ENCODE assay signal across 11 mouse cellular contexts in genomic region chr11:80354832-80355231, GRCm38 (mm10). TPM values are rescaled to one million over a fixed set of nuclear protein-coding genes. Genes with fewer than 3 reads are reported as not detected.
A peak's percentile ranks its signal among the peaks of the same experiment; 100 is the strongest.
DNase-seq lines count a peak whose midpoint lies in the region; ATAC-seq and TF ChIP-seq lines count a peak whose summit lies in the region.
"Had no signal": no experiment of that assay in that cellular context is flagged by ENCODE, and none has a peak within 500 bp of the region (broad histone marks: within the 10 kb centered on the region; RNA-seq: fewer than 3 reads in every experiment).

No protein-coding gene starts in this region.

- 40% methylated on average over 4 of the region's 4 CpGs for WGBS in embryonic facial prominence, embryonic 11.5 days
- WGBS in embryonic facial prominence, embryonic 10.5 days = 34% methylated on average over 4 of the region's 4 CpGs

- H3K4me1 ChIP-seq in embryonic facial prominence, embryonic 11.5 days (ENCODE audit: control insufficient read depth, insufficient read depth, low read length) = no peaks in the 10 kb centered on the region
- no peaks in the 10 kb centered on the region for H3K4me1 ChIP-seq in embryonic facial prominence, embryonic 10.5 days
- H3K4me1 ChIP-seq: hindbrain, embryonic 15.5 days had no signal

- ATAC-seq in embryonic facial prominence, embryonic 11.5 days (replicated peaks; ENCODE audit: insufficient number of reproducible peaks, low FRiP score, low TSS enrichment, low read depth) = no peak

- no peak overlapping the region for H3K27ac ChIP-seq in embryonic facial prominence, embryonic 11.5 days (replicated peaks; ENCODE audit: low read depth, low read length)
- H3K27ac ChIP-seq in embryonic facial prominence, embryonic 10.5 days (replicated peaks) = no peak overlapping the region
- no peak overlapping the region for H3K27ac ChIP-seq in left cerebral cortex, adult 2 months
- H3K27ac ChIP-seq: hindbrain, embryonic 15.5 days had no signal

- peak; percentile 26 for DNase-seq in embryonic facial prominence, embryonic 11.5 days (ENCODE audit: low spot score)
- no peak for DNase-seq in embryonic facial prominence, embryonic 10.5 days (ENCODE audit: low spot score)
- no peak for DNase-seq in left cerebral cortex, adult 2 months (ENCODE audit: extremely low spot score in 1 of 2, low spot score in 2 of 2)
- DNase-seq in left cerebral cortex, adult 9 months (ENCODE audit: low spot score in 2 of 2) = no peak
- DNase-seq in NIH3T3 (ENCODE audit: low read depth) (peak; percentile 25), MN1 (ENCODE audit: low spot score) (no peak)
- DNase-seq in lung, postnatal 36 days = peak; percentile 37
- DNase-seq in urinary bladder, postnatal 10 days (ENCODE audit: low spot score) = no peak
- DNase-seq: left cerebral cortex, postnatal 4 days had no signal

- intact Hi-C loops in left cerebral cortex, adult 2 months (cut with DNase I) = loop anchor here (5.0 kb wide), 1 partner anchor 53 kb away; the partner anchor contains the start of gene Rhbdl3

- no peak overlapping the region for H3K4me2 ChIP-seq in embryonic facial prominence, embryonic 11.5 days (ENCODE audit: low read depth, low read length)
- H3K4me2 ChIP-seq: hindbrain, embryonic 15.5 days had no signal

- no peaks in the 10 kb centered on the region for H3K9me3 ChIP-seq in embryonic facial prominence, embryonic 11.5 days (replicated peaks; ENCODE audit: control insufficient read depth, low read length)
- no peaks in the 10 kb centered on the region for H3K9me3 ChIP-seq in embryonic facial prominence, embryonic 10.5 days
- H3K9me3 ChIP-seq: hindbrain, embryonic 15.5 days had no signal

- H3K36me3 ChIP-seq in embryonic facial prominence, embryonic 11.5 days (replicated peaks; ENCODE audit: control insufficient read depth, insufficient read depth, low read depth, low read length) = no peaks in the 10 kb centered on the region
- H3K36me3 ChIP-seq in embryonic facial prominence, embryonic 10.5 days (replicated peaks) = peaks cover 23% of the 10 kb centered on the region; the same call in 1 of the 2 replicates
- H3K36me3 ChIP-seq: hindbrain, embryonic 15.5 days had no signal

- H3K4me3 ChIP-seq in embryonic facial prominence, embryonic 11.5 days (ENCODE audit: low read depth, low read length) = no peak overlapping the region
- no peak overlapping the region for H3K4me3 ChIP-seq in embryonic facial prominence, embryonic 10.5 days
- no peak overlapping the region for H3K4me3 ChIP-seq in left cerebral cortex, adult 2 months
- H3K4me3 ChIP-seq: hindbrain, embryonic 15.5 days; myocyte had no signal

- peak; percentile 35 for TF ChIP-seq CTCF in left cerebral cortex, adult 2 months (IDR thresholded peaks at IDR 0.05)

- no peak overlapping the region for H3K9ac ChIP-seq in embryonic facial prominence, embryonic 11.5 days (replicated peaks; ENCODE audit: low read length)
- H3K9ac ChIP-seq: hindbrain, embryonic 15.5 days had no signal

- H3K27me3 ChIP-seq in embryonic facial prominence, embryonic 11.5 days (ENCODE audit: control insufficient read depth, insufficient read depth, low read length) = no peaks in the 10 kb centered on the region
- no peaks in the 10 kb centered on the region for H3K27me3 ChIP-seq in embryonic facial prominence, embryonic 10.5 days (replicated peaks; ENCODE audit: low read depth, poor library complexity, severe bottlenecking)
- H3K27me3 ChIP-seq: hindbrain, embryonic 15.5 days had no signal

RNA-seq across cellular contexts. Expression of gene 5730455P16Rik, which starts 23.0 kb away (rescaled TPM):
- polyA plus RNA-seq in embryonic facial prominence, embryonic 11.5 days (2014; fragmentation: Nextera tagmentation; extraction: Ambion mirVana) = 20.7 and 23.5 TPM in 2 replicates
- 22.4 and 23.9 TPM in 2 replicates for polyA plus RNA-seq in embryonic facial prominence, embryonic 10.5 days (2016; fragmentation: Nextera tagmentation; extraction: Ambion mirVana)
- 10 to 100 TPM; 47.8 to 51.7 TPM for total RNA-seq in left cerebral cortex, adult 2 months (2021)

RNA-seq across cellular contexts. Expression of gene Zfp207, which starts 28.2 kb away (rescaled TPM):
- 370 and 383 TPM in 2 replicates for polyA plus RNA-seq in embryonic facial prominence, embryonic 11.5 days (2014; fragmentation: Nextera tagmentation; extraction: Ambion mirVana)
- 321 and 322 TPM in 2 replicates for polyA plus RNA-seq in embryonic facial prominence, embryonic 10.5 days (2016; fragmentation: Nextera tagmentation; extraction: Ambion mirVana)
- total RNA-seq in left cerebral cortex, adult 2 months (2021) = 100 to 1,000 TPM; 132 to 135 TPM

RNA-seq across cellular contexts. Expression of gene Rhbdl3, which starts 54.1 kb away (rescaled TPM):
- 3.2 and 4.0 TPM in 2 replicates for polyA plus RNA-seq in embryonic facial prominence, embryonic 11.5 days (2014; fragmentation: Nextera tagmentation; extraction: Ambion mirVana)
- polyA plus RNA-seq in embryonic facial prominence, embryonic 10.5 days (2016; fragmentation: Nextera tagmentation; extraction: Ambion mirVana) = 2.1 and 3.7 TPM in 2 replicates
- total RNA-seq in left cerebral cortex, adult 2 months (2021) = 10 to 100 TPM; 22.9 to 27.7 TPM

Comparison
In these comparisons a context has a peak if more than half of its experiments do, and no peak if none do; other contexts are left out.
1. DNase-seq: peak in embryonic facial prominence, embryonic 11.5 days (single experiment), NIH3T3 (single experiment) and lung, postnatal 36 days (single experiment); none in embryonic facial prominence, embryonic 10.5 days (single experiment), left cerebral cortex, adult 2 months (0 of 2), left cerebral cortex, adult 9 months (0 of 2), urinary bladder, postnatal 10 days (single experiment) and MN1 (single experiment).